Mouse (Mus musculus) forebrain, embryonic 12.5 days (tissue): ENCODE results near the gene Trak1. TPM values are rescaled to one million over a fixed set of nuclear protein-coding genes. Genes with fewer than 3 reads are reported as not detected.
"Not testable (repeated sequence)": the region's sequence is repeated elsewhere in the genome, so short reads cannot be mapped to it uniquely, and the experiment has no call there.

Source experiments
- ATAC-seq: fragments of 200-750 bp; cut with Nextera tagmentation; 2 replicates; pipeline ENCODE4 v1.8.0; 2017; ENCODE audit warnings: moderate TSS enrichment; ENCODE audit not compliant: low FRiP score
- H3K27ac ChIP-seq: fragments of 300-500 bp; sonication (generic); 2 replicates; pipeline ENCODE4 v1.5.1; 2016; ENCODE audit warnings: mild to moderate bottlenecking
- H3K27me3 ChIP-seq: fragments of 300-500 bp; sonication (generic); 2 replicates; pipeline ENCODE4 v1.6.1; 2016; ENCODE audit warnings: mild to moderate bottlenecking
- H3K36me3 ChIP-seq: fragments of 300-500 bp; sonication (generic); replicated peaks from 2 replicates; pipeline ENCODE4 v1.6.1; 2016; ENCODE audit warnings: mild to moderate bottlenecking
- H3K4me1 ChIP-seq: fragments of 300-500 bp; sonication (generic); 2 replicates; pipeline ENCODE4 v1.6.1; 2016
- H3K4me2 ChIP-seq: fragments of 300-500 bp; sonication (generic); 2 replicates; pipeline ENCODE4 v1.6.1; 2016; ENCODE audit warnings: mild to moderate bottlenecking, moderate library complexity
- H3K4me3 ChIP-seq: fragments of 300-500 bp; sonication (generic); replicated peaks from 2 replicates; pipeline ENCODE4 v1.5.1; 2016; ENCODE audit warnings: mild to moderate bottlenecking
- H3K9ac ChIP-seq: fragments of 300-500 bp; sonication (generic); 2 replicates; pipeline ENCODE4 v1.6.1; 2016; ENCODE audit warnings: mild to moderate bottlenecking
- H3K9me3 ChIP-seq: fragments of 300-500 bp; sonication (generic); 2 replicates; pipeline ENCODE4 v1.6.1; 2016
- WGBS: fragments of 180-500 bp; shearing (Covaris S2); methylation state at CpG from one replicate; pipeline ENCODE4 v1.1.7; 2016; 5-methylcytosine and 5-hydroxymethylcytosine counted together
- polyA plus RNA-seq: library from polyadenylated mRNA; unstranded; fragments of >200 nt; fragmentation: Nextera tagmentation; extraction: Ambion mirVana; gene quantifications from 2 replicates; pipeline ENCODE4 v1.2.1, GENCODE M21; 2016

The Trak1 gene
- polyA plus RNA-seq, 1 experiment from 2014 or later = 41.2 TPM

DNA sequence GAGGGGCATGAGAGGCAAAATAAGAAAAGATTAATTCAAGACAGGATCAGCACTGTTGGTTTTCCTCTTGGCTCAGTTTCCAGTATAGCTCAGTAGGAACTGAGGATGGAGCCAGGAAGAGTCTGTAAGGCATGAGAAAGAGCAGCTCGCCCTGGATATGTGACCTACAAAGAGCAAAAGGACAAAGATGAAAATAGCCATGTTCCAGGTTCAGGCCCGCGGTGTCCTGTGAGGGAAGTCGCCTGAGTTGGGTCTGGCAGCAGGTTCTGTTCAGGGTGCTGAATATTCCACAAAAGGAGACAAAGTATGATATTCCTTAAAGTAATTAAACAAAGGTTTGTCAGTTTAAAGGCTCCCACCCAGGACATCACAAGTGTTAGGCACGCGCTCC, 14.5 kb downstream of the Trak1 start:
- no peaks in the 10 kb centered on the region for H3K36me3 ChIP-seq

DNA sequence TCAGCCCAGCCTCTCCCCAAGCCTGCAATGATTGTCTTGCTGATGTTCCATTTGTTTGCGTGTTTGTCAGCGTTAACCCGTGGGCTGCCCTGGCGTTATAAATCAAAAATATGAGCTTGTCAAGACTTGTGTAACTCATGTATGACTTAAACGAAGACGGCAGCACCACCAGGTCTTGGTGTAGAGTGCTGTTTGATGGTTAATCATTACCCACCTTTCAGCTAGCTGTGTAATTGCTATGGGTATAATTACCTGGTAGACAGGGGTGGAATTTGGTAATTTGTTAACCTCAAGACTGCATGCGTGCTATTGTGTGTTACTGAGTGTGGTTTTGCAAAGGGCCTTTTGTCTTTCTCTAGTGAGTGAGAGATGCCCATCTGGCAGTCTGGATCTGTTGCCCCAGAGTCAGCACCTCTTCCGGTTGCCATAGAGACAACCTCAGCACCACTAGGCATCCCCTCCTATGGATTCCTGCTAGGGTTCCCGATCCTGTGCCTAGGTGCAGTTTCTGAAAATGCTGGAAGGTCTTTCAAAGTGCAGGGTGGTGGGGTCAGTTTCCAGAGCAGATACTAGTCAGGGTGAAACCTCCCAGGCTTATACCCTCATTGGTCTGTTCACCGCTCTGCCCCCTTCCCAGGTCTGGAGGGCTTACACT, 15.1 kb downstream of the Trak1 start:
- Histone ChIP-seq H3K27me3 (no peaks in the 10 kb centered on the region), H3K9me3 (no peaks in the 10 kb centered on the region), H3K4me2 (peak overlapping the region; percentile 58), H3K4me3 (no peak overlapping the region), H3K27ac (peak overlapping the region; percentile 98), H3K9ac (peak overlapping the region; percentile 44), H3K4me1 (peaks cover 80% of the 10 kb centered on the region), H3K36me3 (no peaks in the 10 kb centered on the region)
- 27% methylated on average over 10 of the region's 10 CpGs for WGBS
- ATAC-seq = peak; percentile 42

More for the DNA sequence above, 14.5 kb downstream of the Trak1 start:
- Histone ChIP-seq H3K4me2 (peak overlapping the region; percentile 58), H3K27me3 (no peaks in the 10 kb centered on the region), H3K4me1 (peaks cover 76% of the 10 kb centered on the region), H3K9me3 (no peaks in the 10 kb centered on the region), H3K27ac (peak overlapping the region; percentile 98), H3K9ac (peak overlapping the region; percentile 44; the same call in 1 of the 2 replicates), H3K4me3 (no peak overlapping the region)
- no peak for ATAC-seq
- 68% methylated on average over 6 of the region's 6 CpGs for WGBS

DNA sequence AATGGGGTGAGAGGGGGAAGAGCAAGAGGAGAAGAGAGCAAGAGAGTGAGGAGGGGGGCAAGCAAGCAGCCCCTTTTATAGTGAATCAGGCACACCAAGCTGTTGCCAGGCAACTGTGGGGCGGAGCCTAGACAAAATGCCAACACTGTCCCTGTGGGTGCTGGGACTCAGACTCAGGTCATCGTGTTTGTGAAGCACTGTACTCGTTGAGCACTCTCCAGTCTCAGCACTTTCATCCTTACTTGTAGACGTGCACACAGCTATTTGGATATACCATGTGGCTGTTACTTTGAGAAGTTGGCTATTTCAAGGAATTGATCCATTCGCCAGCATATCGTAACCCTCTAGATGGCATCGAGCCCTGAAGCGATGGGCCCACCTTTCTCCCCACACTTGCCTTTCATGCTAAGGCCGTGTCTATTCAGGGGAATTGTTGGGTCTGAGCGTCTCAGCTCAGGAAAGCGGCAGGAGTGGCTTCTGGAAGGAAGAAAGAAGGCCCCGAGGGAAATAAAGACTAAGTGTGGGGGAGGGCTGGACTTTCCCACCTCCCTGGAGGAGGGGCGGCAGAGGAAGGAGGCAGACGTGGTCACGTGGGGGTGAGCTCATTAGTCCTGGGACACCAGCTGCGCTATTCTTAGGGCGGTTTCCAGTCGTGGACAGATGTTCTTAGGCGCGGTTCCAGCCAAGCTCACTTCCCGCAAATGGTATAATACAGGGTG, 16.5 kb downstream of the Trak1 start:
- Histone ChIP-seq H3K27ac (peak overlapping the region; percentile 98), H3K27me3 (no peaks in the 10 kb centered on the region), H3K4me3 (peak overlapping the region; percentile 14), H3K9me3 (no peaks in the 10 kb centered on the region), H3K9ac (peak overlapping the region; percentile 56), H3K4me1 (peaks cover 85% of the 10 kb centered on the region), H3K4me2 (peak overlapping the region; percentile 58), H3K36me3 (peaks cover 8% of the 10 kb centered on the region; the same call in 1 of the 2 replicates)
- 1% methylated on average over 21 of the region's 21 CpGs for WGBS
- peak; percentile 77 for ATAC-seq

DNA sequence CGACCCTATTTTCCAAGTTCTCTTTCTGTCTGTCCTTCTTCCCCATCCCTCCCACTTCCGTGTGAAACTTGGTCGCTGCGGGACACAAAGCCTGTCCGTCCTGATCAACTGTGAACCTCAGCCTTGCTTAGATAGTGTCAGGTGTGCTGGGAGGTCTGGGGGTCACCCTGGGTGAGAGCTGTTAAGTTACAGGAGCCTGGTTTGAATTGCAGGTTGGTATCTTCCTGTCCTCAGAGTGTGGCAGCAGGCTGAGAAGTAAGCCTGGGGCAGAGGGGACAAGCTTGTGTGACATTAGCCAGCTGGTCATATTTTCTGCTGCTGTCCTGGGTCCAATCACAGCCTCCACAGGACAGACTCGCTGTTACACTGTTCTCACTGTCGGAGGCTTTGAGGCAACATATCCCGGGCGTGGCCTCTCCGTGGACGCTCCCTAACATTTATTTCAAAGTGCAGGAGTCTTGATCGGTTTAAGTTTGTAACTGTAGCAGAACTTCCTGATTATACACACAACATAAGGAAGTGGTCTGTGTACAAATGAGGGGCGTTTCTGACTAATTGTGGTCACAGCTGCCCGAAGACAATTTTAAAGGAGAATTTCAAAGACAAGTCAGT, 17.3 kb downstream of the Trak1 start:
- Histone ChIP-seq H3K27ac (peak overlapping the region; percentile 98), H3K9me3 (no peaks in the 10 kb centered on the region), H3K27me3 (no peaks in the 10 kb centered on the region), H3K4me3 (peak overlapping the region; percentile 14), H3K36me3 (peaks cover 8% of the 10 kb centered on the region; the same call in 1 of the 2 replicates), H3K9ac (peak overlapping the region; percentile 56), H3K4me2 (peak overlapping the region; percentile 58), H3K4me1 (peaks cover 84% of the 10 kb centered on the region)
- 12% methylated on average over 14 of the region's 14 CpGs for WGBS
- ATAC-seq = no peak

DNA sequence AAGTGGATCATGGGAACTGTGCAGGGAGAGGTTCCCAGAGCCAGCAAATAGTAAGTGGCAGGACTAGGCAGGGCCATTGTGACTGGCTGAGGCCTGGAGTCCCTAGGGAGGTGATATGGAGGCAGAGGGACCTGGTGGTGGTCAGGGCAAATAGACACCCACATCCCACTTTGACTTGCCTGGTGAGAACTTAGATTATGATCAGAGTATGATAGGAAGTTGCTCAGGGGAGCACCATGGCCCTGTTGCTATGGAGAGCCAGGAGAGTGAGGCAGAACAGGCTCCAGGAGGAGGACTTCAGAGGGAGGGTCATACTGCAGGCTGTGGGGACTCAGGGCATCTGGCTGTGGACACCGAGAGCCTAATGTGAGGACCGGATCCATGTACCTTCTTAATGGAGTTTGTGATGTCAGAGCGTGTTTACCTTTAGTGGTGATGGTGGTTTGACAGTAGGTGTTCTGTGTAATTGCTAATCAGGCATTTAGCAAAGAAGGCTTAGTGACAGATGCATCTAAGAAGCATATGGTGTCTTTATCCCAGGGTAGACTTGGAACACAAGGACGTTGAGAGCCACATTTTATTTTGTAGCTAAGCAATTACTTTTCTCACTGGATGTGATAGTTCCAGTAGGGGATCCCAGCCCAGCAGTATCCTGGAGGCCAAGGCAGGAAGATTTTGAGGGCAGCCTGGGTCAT, 18.7 kb downstream of the Trak1 start:
- no peak overlapping the region for H3K4me2 ChIP-seq
- peaks cover 82% of the 10 kb centered on the region for H3K4me1 ChIP-seq
- H3K27me3 ChIP-seq = no peaks in the 10 kb centered on the region
- peaks cover 8% of the 10 kb centered on the region; the same call in 1 of the 2 replicates for H3K36me3 ChIP-seq
- WGBS = 61% methylated on average over 4 of the region's 4 CpGs
- H3K9ac ChIP-seq = no peak overlapping the region
- no peak for ATAC-seq
- peak overlapping the region; percentile 98 for H3K27ac ChIP-seq
- H3K4me3 ChIP-seq = no peak overlapping the region
- no peaks in the 10 kb centered on the region for H3K9me3 ChIP-seq

DNA sequence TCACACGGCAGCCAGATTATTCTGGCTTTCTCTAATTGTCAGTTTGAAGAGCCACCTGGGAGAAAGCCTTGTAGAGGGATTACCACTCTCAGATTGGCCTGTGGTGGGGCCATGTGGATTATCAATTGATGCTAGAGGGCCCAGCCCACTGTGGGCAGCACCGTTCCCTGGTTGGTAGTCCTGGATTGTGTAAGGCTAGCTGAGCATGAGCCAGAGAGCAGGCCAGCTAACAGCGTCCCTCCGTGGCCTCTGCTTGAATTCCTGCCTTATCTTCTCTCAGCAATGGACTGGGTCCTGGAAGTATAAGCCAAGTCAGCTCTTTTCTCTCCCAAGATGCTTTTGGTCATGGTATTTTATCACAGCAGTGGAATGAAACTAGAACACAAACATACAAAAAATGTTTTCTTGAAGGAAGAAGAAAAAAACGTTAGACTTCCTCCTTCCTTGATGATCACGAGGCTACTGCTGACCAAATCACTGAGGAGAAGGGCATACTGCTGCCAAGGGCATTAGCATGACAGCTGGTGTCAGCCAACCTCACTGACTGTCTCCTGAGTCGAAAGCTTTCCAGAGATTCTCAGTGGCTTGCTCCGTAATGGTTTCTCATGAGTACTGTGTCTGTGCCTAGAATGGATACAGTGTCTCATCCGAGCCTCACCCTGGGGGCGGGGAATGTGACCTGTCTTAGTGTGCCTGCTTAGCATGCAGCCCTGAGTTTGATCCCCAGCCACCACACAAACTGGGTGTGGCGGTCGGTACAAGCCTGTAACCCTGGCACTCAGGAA, 19.5 kb downstream of the Trak1 start:
- H3K9ac ChIP-seq = no peak overlapping the region
- H3K4me1 ChIP-seq = peaks cover 75% of the 10 kb centered on the region
- WGBS = 63% methylated on average over 12 of the region's 12 CpGs

DNA sequence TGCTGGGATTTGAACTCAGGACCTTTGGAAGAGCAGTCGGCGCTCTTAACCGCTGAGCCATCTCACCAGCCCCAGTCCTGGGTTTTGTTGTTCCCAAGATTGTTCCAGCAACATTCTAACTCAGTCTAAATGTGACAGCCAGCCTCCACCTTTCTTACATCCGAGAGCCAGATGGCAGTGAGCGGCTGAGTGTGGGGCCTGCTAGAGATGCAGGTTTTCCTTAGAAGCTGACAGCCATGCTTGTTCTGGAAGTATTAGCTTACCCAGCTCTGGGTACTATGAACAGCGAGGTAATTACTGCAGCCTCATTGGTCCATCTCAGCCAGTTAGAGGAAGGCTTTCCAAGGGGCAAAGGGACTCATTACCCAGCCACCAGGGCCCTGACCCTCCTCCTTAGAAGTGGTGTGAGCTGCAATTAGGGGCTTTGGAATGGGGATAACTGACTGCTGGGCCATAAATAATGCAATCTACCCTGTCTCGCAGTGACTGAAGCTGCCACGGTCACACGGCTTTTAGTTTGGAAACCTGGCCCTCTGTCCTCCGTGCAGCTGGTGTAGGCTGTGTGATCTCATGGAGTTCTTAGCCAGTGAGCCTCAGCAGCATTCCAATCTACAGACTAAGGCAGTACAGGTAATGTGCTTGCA, 22.1 kb downstream of the Trak1 start:
- Histone ChIP-seq H3K36me3 (peaks cover 14% of the 10 kb centered on the region), H3K9me3 (no peaks in the 10 kb centered on the region), H3K27me3 (no peaks in the 10 kb centered on the region), H3K9ac (peak overlapping the region; percentile 36; the same call in 1 of the 2 replicates), H3K4me1 (peaks cover 49% of the 10 kb centered on the region), H3K4me3 (no peak overlapping the region), H3K27ac (peak overlapping the region; percentile 83), H3K4me2 (no peak overlapping the region)
- ATAC-seq = peak; percentile 79
- 42% methylated on average over 10 of the region's 10 CpGs for WGBS

More for the DNA sequence above, 19.5 kb downstream of the Trak1 start:
- H3K27me3 ChIP-seq = no peaks in the 10 kb centered on the region
- peak overlapping the region; percentile 98 for H3K27ac ChIP-seq
- no peak overlapping the region for H3K4me3 ChIP-seq
- H3K4me2 ChIP-seq = no peak overlapping the region
- no peaks in the 10 kb centered on the region for H3K9me3 ChIP-seq
- peaks cover 10% of the 10 kb centered on the region for H3K36me3 ChIP-seq
- no peak for ATAC-seq

DNA sequence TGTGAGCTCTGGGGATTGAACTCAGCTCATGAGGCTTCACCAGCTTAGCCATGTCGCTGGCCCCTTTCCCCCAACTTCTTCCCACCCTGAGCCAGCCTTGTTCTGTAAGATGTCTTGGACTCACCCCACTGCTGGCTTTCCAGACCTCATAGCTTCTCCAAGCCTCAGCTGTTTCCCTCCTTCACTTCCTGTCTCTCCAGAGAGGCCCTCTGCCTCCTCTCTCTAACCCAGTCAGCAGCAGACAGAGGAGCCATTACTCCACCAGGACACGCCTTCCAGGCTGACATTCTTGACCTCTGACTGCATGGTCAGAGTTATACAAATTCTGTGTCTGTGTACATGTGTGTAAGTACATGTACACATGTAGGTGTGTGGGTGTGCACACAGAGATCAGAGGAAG, 23.1 kb downstream of the Trak1 start:
- Histone ChIP-seq H3K27me3 (no peaks in the 10 kb centered on the region), H3K9ac (no peak overlapping the region), H3K27ac (peak overlapping the region; percentile 83; the same call in 1 of the 2 replicates), H3K4me2 (no peak overlapping the region), H3K4me1 (peaks cover 39% of the 10 kb centered on the region), H3K36me3 (peaks cover 14% of the 10 kb centered on the region), H3K9me3 (no peaks in the 10 kb centered on the region), H3K4me3 (no peak overlapping the region)
- no peak for ATAC-seq
- WGBS = 76% methylated on average over 2 of the region's 2 CpGs

DNA sequence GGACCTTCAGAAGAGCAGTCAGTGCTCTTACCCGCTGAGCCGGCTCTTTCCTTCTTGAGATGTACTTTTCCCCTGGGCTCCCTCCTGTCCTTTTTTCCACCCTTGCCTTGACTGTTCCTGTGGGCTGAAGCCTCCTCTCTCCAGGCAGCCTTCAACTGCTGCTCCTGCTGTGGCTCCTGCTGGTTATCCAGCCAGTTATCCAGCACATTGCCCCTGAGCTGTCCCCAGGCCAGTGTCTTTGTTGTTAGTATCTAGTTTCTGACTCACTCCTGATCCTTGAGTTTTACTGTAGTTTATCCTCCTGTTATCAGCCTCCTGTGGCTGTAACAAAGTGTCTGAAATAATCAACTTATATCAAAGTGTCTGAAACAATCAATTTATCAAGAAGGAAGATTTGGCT, 23.8 kb downstream of the Trak1 start:
- no peak overlapping the region for H3K4me3 ChIP-seq
- H3K36me3 ChIP-seq = peaks cover 14% of the 10 kb centered on the region
- no peak overlapping the region for H3K9ac ChIP-seq
- WGBS = 93% methylated on average over 2 of the region's 2 CpGs
- H3K4me1 ChIP-seq = peaks cover 32% of the 10 kb centered on the region
- no peaks in the 10 kb centered on the region for H3K27me3 ChIP-seq
- no peak for ATAC-seq
- no peak overlapping the region for H3K4me2 ChIP-seq
- H3K9me3 ChIP-seq = no peaks in the 10 kb centered on the region
- no peak overlapping the region for H3K27ac ChIP-seq

DNA sequence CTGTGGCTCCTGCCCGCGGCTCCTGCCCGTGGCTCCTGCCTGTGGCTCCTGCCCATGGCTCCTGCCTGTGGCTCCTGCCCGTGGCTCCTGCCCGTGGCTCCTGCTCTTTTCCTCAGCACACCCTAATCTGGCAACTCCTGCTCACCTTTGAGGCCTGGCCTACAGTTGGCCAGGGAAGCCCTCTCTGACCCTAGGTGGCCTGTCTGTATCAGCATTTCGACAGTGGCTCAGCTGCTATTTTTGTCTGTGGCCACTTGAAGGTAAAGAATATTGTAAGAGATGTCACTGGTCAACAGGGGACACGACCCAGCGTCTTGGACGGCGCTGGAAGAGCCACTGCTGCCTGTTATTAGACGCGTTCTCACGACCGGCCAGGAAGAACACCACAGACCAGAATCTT, 24.7 kb downstream of the Trak1 start:
- no peak for ATAC-seq
- H3K9me3 ChIP-seq = no peaks in the 10 kb centered on the region
- 97% methylated on average over 14 of the region's 14 CpGs for WGBS
- no peak overlapping the region for H3K4me3 ChIP-seq
- H3K27ac ChIP-seq = no peak overlapping the region
- H3K4me2 ChIP-seq = no peak overlapping the region
- peaks cover 23% of the 10 kb centered on the region for H3K4me1 ChIP-seq
- H3K9ac ChIP-seq = no peak overlapping the region
- H3K36me3 ChIP-seq = peaks cover 14% of the 10 kb centered on the region
- no peaks in the 10 kb centered on the region for H3K27me3 ChIP-seq

DNA sequence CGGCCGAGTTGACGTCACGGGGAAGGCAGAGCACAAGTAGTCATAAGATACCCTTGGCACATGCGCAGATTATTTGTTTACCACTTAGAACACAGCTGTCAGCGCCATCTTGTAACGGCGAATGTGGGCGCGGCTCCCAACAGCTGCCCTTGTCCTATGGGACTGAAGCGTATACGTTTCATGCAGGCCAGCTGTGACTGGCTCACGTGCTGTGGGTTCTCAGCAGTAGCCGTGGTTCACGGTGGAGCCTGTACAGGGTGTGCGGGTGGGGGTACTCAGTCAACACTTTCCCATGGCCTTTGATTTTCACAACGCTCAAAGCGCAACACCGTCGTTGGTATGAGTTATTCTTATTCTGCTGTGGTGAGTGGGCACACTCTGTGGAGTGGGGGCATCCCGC, 31.0 kb downstream of the Trak1 start:
- H3K27me3 ChIP-seq, H3K9ac ChIP-seq, H3K4me2 ChIP-seq, H3K36me3 ChIP-seq, H3K9me3 ChIP-seq, ATAC-seq, H3K27ac ChIP-seq, H3K4me3 ChIP-seq: not testable (repeated sequence)
- WGBS = 92% methylated on average over 17 of the region's 21 CpGs
- H3K4me1 ChIP-seq = peaks cover 35% of the 10 kb centered on the region
